Mouse (Mus musculus): Measurements from ENCODE around the gene Plbd2. TPM values are rescaled to one million over a fixed set of nuclear protein-coding genes. Genes with fewer than 3 reads are reported as not detected.

Gene Plbd2
- polyA plus RNA-seq, 1 experiment from 2014 or later, result 19.0 TPM

Other genes starting within 250 kb of the Plbd2 start
- not detected in 2 replicates for gene Lhx5, start 71.9 kb downstream of the Plbd2 start, polyA plus RNA-seq (2015; fragmentation: Nextera tagmentation; extraction: Ambion mirVana)
- gene Sdsl, start 30.8 kb downstream of the Plbd2 start, polyA plus RNA-seq (2015; fragmentation: Nextera tagmentation; extraction: Ambion mirVana), result 6.5 and 8.2 TPM in 2 replicates
- gene Sds, start 27.1 kb downstream of the Plbd2 start, polyA plus RNA-seq (2015; fragmentation: Nextera tagmentation; extraction: Ambion mirVana), result 3.2 and 4.3 TPM in 2 replicates
- gene Slc8b1, start 7.5 kb upstream of the Plbd2 start, polyA plus RNA-seq (2015; fragmentation: Nextera tagmentation; extraction: Ambion mirVana), result 9.2 TPM in 2 replicates
- gene Tpcn1, start 85.0 kb upstream of the Plbd2 start, polyA plus RNA-seq (2015; fragmentation: Nextera tagmentation; extraction: Ambion mirVana), result 21.5 and 24.2 TPM in 2 replicates
- gene Iqcd, start 85.4 kb upstream of the Plbd2 start, polyA plus RNA-seq (2015; fragmentation: Nextera tagmentation; extraction: Ambion mirVana), result 1.2 TPM in 2 replicates
- gene Rita1, start 109.0 kb upstream of the Plbd2 start, polyA plus RNA-seq (2015; fragmentation: Nextera tagmentation; extraction: Ambion mirVana), result 3.6 and 3.7 TPM in 2 replicates
- 14.7 and 16.1 TPM in 2 replicates for gene Ddx54, start 109.1 kb upstream of the Plbd2 start, polyA plus RNA-seq (2015; fragmentation: Nextera tagmentation; extraction: Ambion mirVana)
- gene Cfap73, start 130.6 kb upstream of the Plbd2 start, polyA plus RNA-seq (2015; fragmentation: Nextera tagmentation; extraction: Ambion mirVana), result not detected in 2 replicates
- gene Rasal1, start 145.2 kb upstream of the Plbd2 start, polyA plus RNA-seq (2015; fragmentation: Nextera tagmentation; extraction: Ambion mirVana), result 0.11 and 0.15 TPM in 2 replicates
- 0.07 TPM in 1 of 2 replicates, not detected in the other for gene Dtx1, start 208.3 kb upstream of the Plbd2 start, polyA plus RNA-seq (2015; fragmentation: Nextera tagmentation; extraction: Ambion mirVana)
- 0.56 and 0.66 TPM in 2 replicates for gene Oas2, start 246.2 kb upstream of the Plbd2 start, polyA plus RNA-seq (2015; fragmentation: Nextera tagmentation; extraction: Ambion mirVana)